8 mouse cellular contexts compared by ENCODE assay signal in genomic region chr6:120038366-120039255, GRCm38 (mm10). TPM values are rescaled to one million over a fixed set of nuclear protein-coding genes. Genes with fewer than 3 reads are reported as not detected.
DNase-seq lines count a peak whose midpoint lies in the region; ATAC-seq lines count a peak whose summit lies in the region.

Wnk1 (minus strand) TSS chr6:120038672.

- H3K4me2 ChIP-seq in hindbrain, embryonic 12.5 days (replicated peaks) = peak within 1 kb of the TSS; percentile 88

- no peaks in the 10 kb centered on the region for H3K27me3 ChIP-seq in hindbrain, embryonic 12.5 days

- peak within 1 kb of the TSS; percentile 82 for H3K9ac ChIP-seq in hindbrain, embryonic 12.5 days

- ATAC-seq in hindbrain, embryonic 12.5 days (ENCODE audit: low FRiP score) = peak; percentile 95

- DNase-seq in NIH3T3 (ENCODE audit: low read depth) = peak; percentile 100
- DNase-seq in cerebellum, postnatal 10 days = peak; percentile 99
- peak; percentile 98 for DNase-seq in frontal cortex, postnatal 10 days (ENCODE audit: low spot score in 2 of 2)
- DNase-seq in layer of hippocampus, postnatal 14 days (ENCODE audit: low spot score in 2 of 2) = peak; percentile 97 to 99
- peak; percentile 97 for DNase-seq in lung, postnatal 14 days
- DNase-seq in retina, adult 2 months (ENCODE audit: low read depth, low spot score) = peak; percentile 98
- peak; percentile 98 for DNase-seq in thymus, postnatal 36 days

- H3K36me3 ChIP-seq in hindbrain, embryonic 12.5 days = no peaks in the 10 kb centered on the region

- H3K27ac ChIP-seq in hindbrain, embryonic 12.5 days = peak within 1 kb of the TSS; percentile 99

- no peaks in the 10 kb centered on the region for H3K9me3 ChIP-seq in hindbrain, embryonic 12.5 days (replicated peaks)

- peaks cover 17% of the 10 kb centered on the region for H3K4me1 ChIP-seq in hindbrain, embryonic 12.5 days

- under 1% methylated on average over 53 of the region's 59 CpGs for WGBS in hindbrain, embryonic 12.5 days

- H3K4me3 ChIP-seq in hindbrain, embryonic 12.5 days = peak within 1 kb of the TSS; percentile 92

RNA-seq across cellular contexts. Expression of gene Wnk1, which starts in this region (rescaled TPM):
- polyA plus RNA-seq in hindbrain, embryonic 12.5 days (2016; fragmentation: Nextera tagmentation; extraction: Ambion mirVana) = 68.1 and 70.9 TPM in 2 replicates
- 100 to 1,000 TPM; 158 to 165 TPM for total RNA-seq in layer of hippocampus, postnatal 14 days (2021)

Comparison
In these comparisons a context has a peak if more than half of its experiments do, and no peak if none do; other contexts are left out.
1. Peak in every context shown above with its lines: DNase-seq, ATAC-seq, H3K4me3 ChIP-seq and H3K27ac ChIP-seq.